Mouse (Mus musculus) cerebellum, adult 11 months (tissue): ENCODE measurements around the gene Ssx2ip.
"Not testable (repeated sequence)": the region's sequence is repeated elsewhere in the genome, so short reads cannot be mapped to it uniquely, and the experiment has no call there.

Source experiments
- DNase-seq: peaks from one replicate; pipeline ENCODE4 v3.0.0; 2022

The Ssx2ip gene

GRCm38 (mm10) chr3:146405213-146406006 is 968 bp downstream of the Ssx2ip start:
- DNase-seq, result no peak

- DNase-seq, result no peak
These were observed 1.5 kb downstream of the Ssx2ip start for GRCm38 (mm10) chr3:146406007-146406341.

GRCm38 (mm10) chr3:146407086-146407721 is 2.8 kb downstream of the Ssx2ip start:
- no peak for DNase-seq

- DNase-seq, result no peak
These were observed 5.7 kb downstream of the Ssx2ip start for GRCm38 (mm10) chr3:146410114-146410513.

- DNase-seq, result no peak
These were observed 7.6 kb downstream of the Ssx2ip start for GRCm38 (mm10) chr3:146412008-146412407.

- no peak for DNase-seq
These were observed 8.0 kb downstream of the Ssx2ip start for GRCm38 (mm10) chr3:146412480-146412879.

- DNase-seq, result no peak
These were observed 8.6 kb downstream of the Ssx2ip start for GRCm38 (mm10) chr3:146413016-146413415.

GRCm38 (mm10) chr3:146413992-146414391 is 9.6 kb downstream of the Ssx2ip start:
- DNase-seq, result peak; percentile 61

- no peak for DNase-seq
These were observed 10.1 kb downstream of the Ssx2ip start for GRCm38 (mm10) chr3:146414555-146414954.

GRCm38 (mm10) chr3:146417873-146418272 is 13.4 kb downstream of the Ssx2ip start:
- DNase-seq, result no peak

- no peak for DNase-seq
These were observed 14.5 kb downstream of the Ssx2ip start for GRCm38 (mm10) chr3:146418901-146419300.

- no peak for DNase-seq
These were observed 15.1 kb downstream of the Ssx2ip start for GRCm38 (mm10) chr3:146419534-146419933.

GRCm38 (mm10) chr3:146419992-146420537 is 15.6 kb downstream of the Ssx2ip start:
- no peak for DNase-seq

- DNase-seq, result no peak
These were observed 17.3 kb downstream of the Ssx2ip start for GRCm38 (mm10) chr3:146421787-146422186.

GRCm38 (mm10) chr3:146423710-146424109 is 19.3 kb downstream of the Ssx2ip start:
- DNase-seq, result no peak

- DNase-seq, result no peak
These were observed 20.0 kb downstream of the Ssx2ip start for GRCm38 (mm10) chr3:146424306-146424900.

- DNase-seq, result no peak
These were observed 21.5 kb downstream of the Ssx2ip start for GRCm38 (mm10) chr3:146425902-146426301.

GRCm38 (mm10) chr3:146426489-146426888 is 22.0 kb downstream of the Ssx2ip start:
- DNase-seq, result no peak

GRCm38 (mm10) chr3:146433063-146433462 is 28.6 kb downstream of the Ssx2ip start:
- not testable (repeated sequence) for DNase-seq

- no peak for DNase-seq
These were observed 29.4 kb downstream of the Ssx2ip start for GRCm38 (mm10) chr3:146433681-146434350.

- DNase-seq, result no peak
These were observed 30.2 kb downstream of the Ssx2ip start for GRCm38 (mm10) chr3:146434686-146435085.

- no peak for DNase-seq
These were observed 31.1 kb downstream of the Ssx2ip start for GRCm38 (mm10) chr3:146435533-146435932.

- DNase-seq, result no peak
These were observed 31.7 kb downstream of the Ssx2ip start for GRCm38 (mm10) chr3:146436114-146436513.
